ENCODE assay signal across 34 mouse cellular contexts in the genomic region with DNA sequence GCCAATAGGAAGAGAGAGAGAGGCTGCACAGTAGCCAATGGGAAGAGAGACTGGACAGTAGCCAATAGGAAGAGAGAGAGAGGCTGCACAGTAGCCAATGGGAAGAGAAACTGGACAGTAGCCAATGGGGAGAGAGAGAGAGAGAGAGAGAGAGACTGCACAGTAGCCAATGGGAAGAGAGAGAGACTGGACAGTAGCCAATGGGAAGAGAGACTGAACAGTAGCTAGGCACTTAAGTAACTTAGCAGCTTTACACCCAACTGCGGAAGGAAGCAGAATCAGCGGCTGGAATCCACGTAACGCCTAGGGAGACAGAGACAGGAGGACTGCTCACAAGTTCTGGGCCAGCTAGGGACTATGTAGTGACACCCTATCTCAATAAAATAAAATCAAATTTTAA. TPM values are rescaled to one million over a fixed set of nuclear protein-coding genes. Genes with fewer than 3 reads are reported as not detected.
DNase-seq lines count a peak whose midpoint lies in the region; ATAC-seq lines count a peak whose summit lies in the region.
"Had no signal": no experiment of that assay in that cellular context is flagged by ENCODE, and none has a peak within 500 bp of the region (broad histone marks: within the 10 kb centered on the region; RNA-seq: fewer than 3 reads in every experiment).

No protein-coding gene starts in this region.

- H3K4me1 ChIP-seq in liver, embryonic 12.5 days: peaks cover 25% of the 10 kb centered on the region
- 0 out of 2 replicates have a peak, but pooled peaks cover 2% of the 10 kb centered on the region for H3K4me1 ChIP-seq in liver, embryonic 11.5 days (replicated peaks; ENCODE audit: control insufficient read depth, insufficient read depth, low read length)
- no peaks in the 10 kb centered on the region; a peak in 1 of 4 replicates for H3K4me1 ChIP-seq in ES-E14 (ENCODE audit: control insufficient read depth in 2 of 2, insufficient read depth in 2 of 2, low read length in 2 of 2, poor library complexity in 1 of 2)
- no peaks in the 10 kb centered on the region for H3K4me1 ChIP-seq in hindbrain, embryonic 16.5 days (ENCODE audit: control insufficient read depth, insufficient read depth, low read depth, low read length)
- H3K4me1 ChIP-seq: embryonic facial prominence, embryonic 15.5 days; hindbrain, embryonic 13.5 days; stomach, embryonic 15.5 days had no signal

- no peak overlapping the region for H3K27ac ChIP-seq in liver, embryonic 12.5 days
- H3K27ac ChIP-seq in liver, embryonic 11.5 days (ENCODE audit: low read depth, low read length): no peak overlapping the region
- H3K27ac ChIP-seq in ES-E14 (ENCODE audit: insufficient read depth, low read depth, low read length, poor library complexity, severe bottlenecking): no peak overlapping the region
- H3K27ac ChIP-seq in hindbrain, embryonic 16.5 days (ENCODE audit: low read depth, low read length): no peak overlapping the region
- H3K27ac ChIP-seq: embryonic facial prominence, embryonic 10.5 days; embryonic facial prominence, embryonic 15.5 days; hindbrain, embryonic 13.5 days; limb, embryonic 12.5 days; liver, embryonic 13.5 days; macrophage; stomach, embryonic 15.5 days had no signal

- 91% methylated on average over 4 of the region's 4 CpGs for WGBS in liver, embryonic 12.5 days (ENCODE audit: insufficient replicate concordance)
- 93% methylated on average over 4 of the region's 4 CpGs for WGBS in liver, embryonic 11.5 days
- 92% methylated on average over 4 of the region's 4 CpGs for WGBS in hindbrain, embryonic 16.5 days

- H3K4me3 ChIP-seq in liver, embryonic 12.5 days: no peak overlapping the region
- H3K4me3 ChIP-seq in liver, embryonic 11.5 days (ENCODE audit: low read depth, low read length): no peak overlapping the region
- no peak overlapping the region for H3K4me3 ChIP-seq in ES-E14 (ENCODE audit: insufficient read depth in 1 of 2, low read depth in 1 of 2, low read length in 2 of 2, poor library complexity in 1 of 2, severe bottlenecking in 1 of 2)
- no peak overlapping the region for H3K4me3 ChIP-seq in hindbrain, embryonic 16.5 days (ENCODE audit: low read length)
- H3K4me3 ChIP-seq: embryonic facial prominence, embryonic 10.5 days; embryonic facial prominence, embryonic 15.5 days; hindbrain, embryonic 13.5 days; limb, embryonic 12.5 days; liver, embryonic 13.5 days; stomach, embryonic 15.5 days had no signal

- H3K36me3 ChIP-seq in liver, embryonic 12.5 days: no peaks in the 10 kb centered on the region
- no peaks in the 10 kb centered on the region for H3K36me3 ChIP-seq in liver, embryonic 11.5 days (ENCODE audit: control insufficient read depth, insufficient read depth, low read length)
- no peaks in the 10 kb centered on the region for H3K36me3 ChIP-seq in ES-E14 (ENCODE audit: control insufficient read depth, insufficient read depth, low read length, poor library complexity, severe bottlenecking)
- no peaks in the 10 kb centered on the region for H3K36me3 ChIP-seq in hindbrain, embryonic 16.5 days (ENCODE audit: control insufficient read depth, insufficient read depth, low read length)
- H3K36me3 ChIP-seq: embryonic facial prominence, embryonic 10.5 days; embryonic facial prominence, embryonic 15.5 days; hindbrain, embryonic 13.5 days; limb, embryonic 12.5 days; liver, embryonic 13.5 days; stomach, embryonic 15.5 days had no signal

- no peaks in the 10 kb centered on the region; the same call in 1 of the 2 replicates for H3K27me3 ChIP-seq in liver, embryonic 12.5 days (replicated peaks)
- H3K27me3 ChIP-seq in liver, embryonic 11.5 days (replicated peaks; ENCODE audit: control insufficient read depth, insufficient read depth, low read length): no peaks in the 10 kb centered on the region
- H3K27me3 ChIP-seq in hindbrain, embryonic 16.5 days (replicated peaks; ENCODE audit: control insufficient read depth, insufficient read depth, low read length): no peaks in the 10 kb centered on the region
- H3K27me3 ChIP-seq: embryonic facial prominence, embryonic 15.5 days; hindbrain, embryonic 13.5 days; limb, embryonic 12.5 days; liver, embryonic 13.5 days; stomach, embryonic 15.5 days had no signal

- peak; percentile 30; the same call in 1 of the 2 replicates for ATAC-seq in liver, embryonic 12.5 days
- no peak for ATAC-seq in liver, embryonic 11.5 days (replicated peaks; ENCODE audit: low FRiP score)
- peak; percentile 82 for ATAC-seq in erythroblast, adult 5-6 weeks (replicated peaks; ENCODE audit: low FRiP score, poor library complexity, severe bottlenecking)
- no peak for ATAC-seq in cerebellum, adult (ENCODE audit: insufficient number of reproducible peaks, low FRiP score, low TSS enrichment)
- no peak for ATAC-seq in hindbrain, embryonic 16.5 days
- ATAC-seq: CD4-positive, CD25-positive, alpha-beta regulatory T cell, adult 4 months; forebrain, embryonic 14.5 days; intestine, postnatal 0 days; midbrain, embryonic 16.5 days; Patski had no signal

- no peak overlapping the region for H3K9ac ChIP-seq in liver, embryonic 12.5 days
- H3K9ac ChIP-seq in liver, embryonic 11.5 days (ENCODE audit: low read depth, low read length): no peak overlapping the region
- no peak overlapping the region for H3K9ac ChIP-seq in ES-E14 (ENCODE audit: insufficient read depth, low read depth, low read length, poor library complexity, severe bottlenecking)
- no peak overlapping the region for H3K9ac ChIP-seq in hindbrain, embryonic 16.5 days (ENCODE audit: low read depth, low read length)
- H3K9ac ChIP-seq: embryonic facial prominence, embryonic 15.5 days; hindbrain, embryonic 13.5 days; limb, embryonic 12.5 days; liver, embryonic 13.5 days; stomach, embryonic 15.5 days had no signal

- in situ Hi-C loops in ES-E14 (cut with MboI; ENCODE audit: low sequenced_read_pairs in 2 of 2, unreplicated experiment in 2 of 2): no loop called here

- H3K9me3 ChIP-seq in liver, embryonic 12.5 days (replicated peaks): no peaks in the 10 kb centered on the region
- no peaks in the 10 kb centered on the region for H3K9me3 ChIP-seq in liver, embryonic 11.5 days (ENCODE audit: control insufficient read depth, low read length)
- H3K9me3 ChIP-seq in ES-E14 (ENCODE audit: control insufficient read depth, insufficient read depth, low read depth, low read length): no peaks in the 10 kb centered on the region
- H3K9me3 ChIP-seq in hindbrain, embryonic 16.5 days (ENCODE audit: control insufficient read depth, low read length): no peaks in the 10 kb centered on the region
- H3K9me3 ChIP-seq: embryonic facial prominence, embryonic 10.5 days; embryonic facial prominence, embryonic 15.5 days; hindbrain, embryonic 13.5 days; limb, embryonic 12.5 days; liver, embryonic 13.5 days; stomach, embryonic 15.5 days had no signal

- no peak for DNase-seq in liver, embryonic 11.5 days (ENCODE audit: low spot score)
- DNase-seq in ES-E14 (ENCODE audit: low read depth, low spot score): no peak
- no peak for DNase-seq in layer of hippocampus, adult 18-20 months (ENCODE audit: low spot score in 2 of 2)
- DNase-seq: adrenal gland, postnatal 36 days; cerebellum, adult 2 months; cerebellum, postnatal 14 days; gastrocnemius, postnatal 25 days; heart, postnatal 36 days; kidney, adult 9 months; kidney, postnatal 10 days; layer of hippocampus, adult 9-11 months; liver, embryonic 13.5 days; lung, adult 2 months; lung, postnatal 10 days; right cerebral cortex, postnatal 25 days; thymus, adult 18-20 months; thymus, postnatal 25 days had no signal

- H3K4me2 ChIP-seq in liver, embryonic 12.5 days: no peak overlapping the region
- H3K4me2 ChIP-seq in liver, embryonic 11.5 days: no peak overlapping the region
- H3K4me2 ChIP-seq in hindbrain, embryonic 16.5 days (ENCODE audit: low read length): no peak overlapping the region
- H3K4me2 ChIP-seq: embryonic facial prominence, embryonic 15.5 days; heart, embryonic 11.5 days; hindbrain, embryonic 13.5 days; limb, embryonic 12.5 days; liver, embryonic 13.5 days; midbrain, embryonic 11.5 days; stomach, embryonic 15.5 days had no signal

RNA-seq across cellular contexts. Expression of gene Myl9, which starts 29.4 kb away (rescaled TPM):
- 70.5 and 76.1 TPM in 2 replicates for polyA plus RNA-seq in liver, embryonic 12.5 days (2016; fragmentation: Nextera tagmentation; extraction: Ambion mirVana)
- polyA plus RNA-seq in liver, embryonic 11.5 days (2014; fragmentation: Nextera tagmentation; extraction: Ambion mirVana): 98.9 and 115 TPM in 2 replicates
- 30.7 and 77.7 TPM in 2 replicates for total RNA-seq in ES-E14 (2012; rRNA removed)
- total RNA-seq in erythroblast, adult 5-6 weeks (2015; ENCODE audit: low replicate concordance): 1.3 and 4.4 TPM in 2 replicates
- 0.60 and 2.5 TPM in 2 replicates for total RNA-seq in erythroblast, adult 5-6 weeks (2017; ENCODE audit: low replicate concordance)
- 10 to 100 TPM in 1 of 2 experiments, 1 to 10 TPM in 1; 8.7 to 12.2 TPM for total RNA-seq in layer of hippocampus, adult 18-20 months (2021)
- 46.9 and 52.0 TPM in 2 replicates for polyA plus RNA-seq in hindbrain, embryonic 16.5 days (2015; fragmentation: Nextera tagmentation; extraction: Ambion mirVana)
- polyA plus RNA-seq: CD4-positive, CD25-positive, alpha-beta regulatory T cell, adult 4 months; macrophage had no signal

RNA-seq across cellular contexts. Expression of gene Tgif2, which starts 35.2 kb away (rescaled TPM):
- 15.4 and 16.2 TPM in 2 replicates for polyA plus RNA-seq in liver, embryonic 12.5 days (2016; fragmentation: Nextera tagmentation; extraction: Ambion mirVana)
- 33.3 and 40.0 TPM in 2 replicates for polyA plus RNA-seq in liver, embryonic 11.5 days (2014; fragmentation: Nextera tagmentation; extraction: Ambion mirVana)
- total RNA-seq in ES-E14 (2012; rRNA removed): 32.2 and 35.5 TPM in 2 replicates
- 0.77 and 2.3 TPM in 2 replicates for total RNA-seq in erythroblast, adult 5-6 weeks (2015; ENCODE audit: low replicate concordance)
- 2.8 and 2.9 TPM in 2 replicates for total RNA-seq in erythroblast, adult 5-6 weeks (2017; ENCODE audit: low replicate concordance)
- total RNA-seq in layer of hippocampus, adult 18-20 months (2021): 1 to 10 TPM in 1 of 2 experiments, under 1 TPM in 1; 0.56 to 1.1 TPM
- 16.0 and 20.4 TPM in 2 replicates for polyA plus RNA-seq in hindbrain, embryonic 16.5 days (2015; fragmentation: Nextera tagmentation; extraction: Ambion mirVana)

RNA-seq across cellular contexts. Expression of gene 4930518I15Rik, which starts 53.2 kb away (rescaled TPM):
- 2.5 and 2.7 TPM in 2 replicates for polyA plus RNA-seq in liver, embryonic 12.5 days (2016; fragmentation: Nextera tagmentation; extraction: Ambion mirVana)
- 3.6 and 5.1 TPM in 2 replicates for polyA plus RNA-seq in liver, embryonic 11.5 days (2014; fragmentation: Nextera tagmentation; extraction: Ambion mirVana)
- 0.89 and 1.2 TPM in 2 replicates for total RNA-seq in ES-E14 (2012; rRNA removed)
- not detected in 2 replicates for total RNA-seq in erythroblast, adult 5-6 weeks (2015; ENCODE audit: low replicate concordance)
- total RNA-seq in erythroblast, adult 5-6 weeks (2017; ENCODE audit: low replicate concordance): 3.3 and 4.6 TPM in 2 replicates
- total RNA-seq in layer of hippocampus, adult 18-20 months (2021): 1 to 10 TPM; 1.7 to 2.7 TPM
- 6.9 and 8.1 TPM in 2 replicates for polyA plus RNA-seq in hindbrain, embryonic 16.5 days (2015; fragmentation: Nextera tagmentation; extraction: Ambion mirVana)

RNA-seq across cellular contexts. Expression of gene Rab5if, which starts 58.3 kb away (rescaled TPM):
- polyA plus RNA-seq in liver, embryonic 12.5 days (2016; fragmentation: Nextera tagmentation; extraction: Ambion mirVana): 250 and 266 TPM in 2 replicates
- 247 and 278 TPM in 2 replicates for polyA plus RNA-seq in liver, embryonic 11.5 days (2014; fragmentation: Nextera tagmentation; extraction: Ambion mirVana)
- total RNA-seq in ES-E14 (2012; rRNA removed): 216 and 219 TPM in 2 replicates
- total RNA-seq in erythroblast, adult 5-6 weeks (2015; ENCODE audit: low replicate concordance): 74.6 and 109 TPM in 2 replicates
- 42.8 and 46.2 TPM in 2 replicates for total RNA-seq in erythroblast, adult 5-6 weeks (2017; ENCODE audit: low replicate concordance)
- total RNA-seq in layer of hippocampus, adult 18-20 months (2021): 10 to 100 TPM; 88.3 to 98.8 TPM
- polyA plus RNA-seq in hindbrain, embryonic 16.5 days (2015; fragmentation: Nextera tagmentation; extraction: Ambion mirVana): 138 and 151 TPM in 2 replicates

Comparison
In these comparisons a context has a peak if more than half of its experiments do, and no peak if none do; other contexts are left out.
1. ATAC-seq: peak in liver, embryonic 12.5 days (single experiment) and erythroblast, adult 5-6 weeks (single experiment); none in liver, embryonic 11.5 days (single experiment), cerebellum, adult (single experiment) and hindbrain, embryonic 16.5 days (single experiment).